Mouse (Mus musculus) bone marrow macrophage, adult 2 months (primary cell): ENCODE data around the gene Gjd3. TPM values are rescaled to one million over a fixed set of nuclear protein-coding genes. Genes with fewer than 3 reads are reported as not detected.

Source experiments
- H3K27ac ChIP-seq: 2 replicates; pipeline ENCODE4 v1.5.1; 2012; ENCODE audit warnings: low read depth, low read length; ENCODE audit not compliant: insufficient read depth
- H3K4me1 ChIP-seq: 2 replicates; pipeline ENCODE4 v1.6.1; 2012; ENCODE audit warnings: low read length; ENCODE audit not compliant: control insufficient read depth, insufficient read depth
- H3K4me3 ChIP-seq: 2 replicates; pipeline ENCODE4 v1.5.1; 2012; ENCODE audit warnings: mild to moderate bottlenecking, low read length, moderate library complexity; ENCODE audit not compliant: insufficient read depth
- CTCF ChIP-seq: IDR thresholded peaks from 2 replicates; pipeline ENCODE4 v1.5.1; 2012; ENCODE audit warnings: low read depth, mild to moderate bottlenecking, low read length, moderate library complexity
- POLR2A ChIP-seq: IDR thresholded peaks from 2 replicates; pipeline ENCODE4 v1.6.1; 2012; ENCODE audit warnings: mild to moderate bottlenecking, low read depth, low read length, borderline replicate concordance
- polyA plus RNA-seq: library from polyadenylated mRNA; stranded (reverse); fragments of >200 nt; gene quantifications from 2 replicates; pipeline ENCODE4 v1.2.4, GENCODE M21; 2012; ENCODE audit not compliant: missing spikeins, insufficient read depth, insufficient read length

The Gjd3 gene
- polyA plus RNA-seq, 1 experiment: not detected

GRCm38 (mm10) chr11:98971316-98972031 is 11.3 kb downstream of the Gjd3 start:
- no peak for TF ChIP-seq CTCF
- TF ChIP-seq POLR2A: no peak
- Histone ChIP-seq H3K4me1 (peaks cover 3% of the 10 kb centered on the region; the same call in 1 of the 2 replicates), H3K27ac (no peak overlapping the region)

GRCm38 (mm10) chr11:98970191-98970925 is 12.5 kb downstream of the Gjd3 start:
- H3K4me1 ChIP-seq: peaks cover 3% of the 10 kb centered on the region; the same call in 1 of the 2 replicates
- no peak overlapping the region for H3K27ac ChIP-seq
- TF ChIP-seq CTCF (no peak), POLR2A (no peak)
- no peak overlapping the region for H3K4me3 ChIP-seq

More at GRCm38 (mm10) chr11:98971316-98972031, 11.3 kb downstream of the Gjd3 start:
- no peak overlapping the region for H3K4me3 ChIP-seq

GRCm38 (mm10) chr11:98969496-98969927 is 13.3 kb downstream of the Gjd3 start:
- TF ChIP-seq POLR2A (no peak), CTCF (no peak)
- no peak overlapping the region for H3K27ac ChIP-seq
- H3K4me1 ChIP-seq: peaks cover 3% of the 10 kb centered on the region; the same call in 1 of the 2 replicates
- H3K4me3 ChIP-seq: no peak overlapping the region

- Histone ChIP-seq H3K27ac (no peak overlapping the region), H3K4me3 (no peak overlapping the region), H3K4me1 (peaks cover 8% of the 10 kb centered on the region)
- no peak for TF ChIP-seq CTCF
- TF ChIP-seq POLR2A: no peak
Observed at GRCm38 (mm10) chr11:98968716-98969495, 13.9 kb downstream of the Gjd3 start.

- TF ChIP-seq POLR2A: no peak
- no peak for TF ChIP-seq CTCF
- Histone ChIP-seq H3K4me1 (peaks cover 10% of the 10 kb centered on the region), H3K27ac (no peak overlapping the region), H3K4me3 (no peak overlapping the region)
Observed at GRCm38 (mm10) chr11:98968079-98968478, 14.7 kb downstream of the Gjd3 start.

- no peak overlapping the region for H3K27ac ChIP-seq
- TF ChIP-seq CTCF: no peak
- TF ChIP-seq POLR2A: no peak
- H3K4me3 ChIP-seq: no peak overlapping the region
- peaks cover 15% of the 10 kb centered on the region for H3K4me1 ChIP-seq
Observed at GRCm38 (mm10) chr11:98966499-98967141, 16.2 kb downstream of the Gjd3 start.

- Histone ChIP-seq H3K27ac (no peak overlapping the region), H3K4me3 (no peak overlapping the region), H3K4me1 (peaks cover 20% of the 10 kb centered on the region)
- TF ChIP-seq CTCF: no peak
- no peak for TF ChIP-seq POLR2A
Observed at GRCm38 (mm10) chr11:98965416-98966077, 17.3 kb downstream of the Gjd3 start.

- no peak overlapping the region for H3K4me3 ChIP-seq
- TF ChIP-seq CTCF: no peak
- TF ChIP-seq POLR2A: no peak
- peaks cover 20% of the 10 kb centered on the region for H3K4me1 ChIP-seq
- H3K27ac ChIP-seq: no peak overlapping the region
Observed at GRCm38 (mm10) chr11:98964616-98965415, 18.0 kb downstream of the Gjd3 start.

GRCm38 (mm10) chr11:98964201-98964615 is 18.6 kb downstream of the Gjd3 start:
- Histone ChIP-seq H3K27ac (no peak overlapping the region), H3K4me1 (peaks cover 20% of the 10 kb centered on the region), H3K4me3 (peak overlapping the region; percentile 44; the same call in 1 of the 2 replicates)
- no peak for TF ChIP-seq CTCF
- no peak for TF ChIP-seq POLR2A
